Mouse (Mus musculus): Measurements from ENCODE around the gene Eif3g.

DNA sequence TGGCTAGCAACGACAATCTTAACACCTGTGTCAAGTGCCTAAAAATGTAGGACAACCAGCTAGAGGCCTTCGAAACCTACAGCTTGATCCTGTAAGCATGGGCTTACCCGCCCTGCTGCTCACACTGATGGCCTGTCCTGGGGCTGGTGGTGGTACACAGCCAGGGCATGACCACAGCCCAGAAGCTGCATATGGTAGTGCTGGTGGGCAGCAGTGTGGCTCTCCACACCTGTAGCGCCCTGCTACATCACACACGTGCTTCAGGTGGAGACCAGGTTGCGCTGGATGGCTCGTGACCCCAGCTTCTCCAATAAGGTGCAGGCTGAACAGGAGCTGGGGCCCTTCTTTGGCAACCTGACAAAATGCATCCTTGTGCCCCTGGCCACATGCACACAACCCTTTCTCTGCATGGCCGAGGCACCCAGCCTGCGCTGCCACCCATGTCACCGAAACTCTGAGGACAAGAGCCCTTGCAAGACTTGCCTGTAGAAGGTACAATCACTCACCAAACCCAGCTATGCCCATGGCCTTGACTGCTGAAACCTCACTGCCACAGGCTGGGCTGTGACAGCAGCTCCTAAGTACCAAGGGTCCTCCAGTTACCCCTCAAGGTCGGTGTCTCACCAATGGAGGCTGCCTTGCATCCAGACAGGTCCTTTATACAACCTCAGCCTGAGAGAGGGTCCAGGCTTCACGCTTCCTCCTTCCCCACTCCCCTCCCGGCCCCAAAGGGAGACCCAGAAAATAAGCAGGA is 4.7 kb downstream of the Eif3g start:
- TF ChIP-seq CTCF (IDR thresholded peaks at IDR 0.05; ENCODE audit: low read depth, low read length) = no peak
- TF ChIP-seq GATA1 (IDR thresholded peaks at IDR 0.05; ENCODE audit: borderline replicate concordance, low read length) = no peak
- no peak; the same call in 1 of the 2 replicates for TF ChIP-seq POLR2AphosphoS5 (IDR thresholded peaks at IDR 0.05; ENCODE audit: insufficient replicate concordance, low read depth, low read length)
- no peak for TF ChIP-seq TAL1 (conservative IDR thresholded peaks at IDR 0.05; ENCODE audit: low read depth, low read length)
- TF ChIP-seq GATA2 (IDR thresholded peaks at IDR 0.05; ENCODE audit: borderline replicate concordance, low read depth, low read length) = no peak

Measured in G1E (cell line).